20 mouse cellular contexts compared by ENCODE assay signal in the genomic region with DNA sequence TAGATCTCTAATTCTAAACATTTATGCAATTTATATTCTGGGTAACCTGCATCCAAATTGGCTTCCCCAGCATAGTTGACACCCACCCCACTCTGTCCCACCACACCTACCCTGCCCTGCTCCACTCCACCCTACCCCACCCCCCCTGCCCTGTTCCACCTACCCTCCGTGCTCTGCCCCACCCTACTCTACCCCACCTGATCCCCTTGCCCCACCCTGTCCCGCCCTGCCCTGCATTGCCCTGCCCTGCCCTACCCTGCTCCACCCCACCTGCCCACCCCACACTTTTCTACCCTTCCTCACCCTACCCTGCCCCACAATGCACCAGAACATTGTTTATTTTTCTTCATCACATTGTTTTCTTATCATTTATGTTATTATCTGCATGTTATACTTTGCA.
DNase-seq lines count a peak whose midpoint lies in the region; ATAC-seq lines count a peak whose summit lies in the region.
"Had no signal": no experiment of that assay in that cellular context is flagged by ENCODE, and none has a peak within 500 bp of the region (broad histone marks: within the 10 kb centered on the region; RNA-seq: fewer than 3 reads in every experiment).

No protein-coding gene starts in this region.

- 88% methylated on average over 2 of the region's 2 CpGs for WGBS in heart, embryonic 11.5 days (ENCODE audit: insufficient replicate concordance)
- 84% methylated on average over 2 of the region's 2 CpGs for WGBS in midbrain, embryonic 15.5 days
- 60% methylated on average over 2 of the region's 2 CpGs for WGBS in midbrain, embryonic 16.5 days
- WGBS in stomach, embryonic 15.5 days, result 67% methylated on average over 2 of the region's 2 CpGs

- H3K9me3 ChIP-seq in heart, embryonic 11.5 days (replicated peaks; ENCODE audit: control insufficient read depth, low read length), result no peaks in the 10 kb centered on the region
- H3K9me3 ChIP-seq in midbrain, embryonic 15.5 days, result no peaks in the 10 kb centered on the region
- no peaks in the 10 kb centered on the region for H3K9me3 ChIP-seq in midbrain, embryonic 16.5 days (replicated peaks; ENCODE audit: control insufficient read depth, low read length, poor library complexity, severe bottlenecking)
- H3K9me3 ChIP-seq in stomach, embryonic 15.5 days, result no peaks in the 10 kb centered on the region
- H3K9me3 ChIP-seq: heart, embryonic 10.5 days; heart, embryonic 15.5 days; hindbrain, embryonic 10.5 days had no signal

- intact Hi-C loops in heart, postnatal 36 days (cut with DNase I), result no loop called here

- no peak overlapping the region for H3K4me2 ChIP-seq in heart, embryonic 11.5 days
- H3K4me2 ChIP-seq in midbrain, embryonic 15.5 days, result no peak overlapping the region
- no peak overlapping the region for H3K4me2 ChIP-seq in midbrain, embryonic 16.5 days (ENCODE audit: low read length)
- no peak overlapping the region for H3K4me2 ChIP-seq in stomach, embryonic 15.5 days
- H3K4me2 ChIP-seq: heart, embryonic 15.5 days had no signal

- H3K36me3 ChIP-seq in heart, embryonic 11.5 days (ENCODE audit: control insufficient read depth, insufficient read depth, low read length), result no peaks in the 10 kb centered on the region
- no peaks in the 10 kb centered on the region for H3K36me3 ChIP-seq in midbrain, embryonic 15.5 days (replicated peaks)
- no peaks in the 10 kb centered on the region for H3K36me3 ChIP-seq in midbrain, embryonic 16.5 days (ENCODE audit: control insufficient read depth, insufficient read depth, low read length)
- no peaks in the 10 kb centered on the region for H3K36me3 ChIP-seq in stomach, embryonic 15.5 days
- H3K36me3 ChIP-seq: heart, embryonic 10.5 days; heart, embryonic 15.5 days; hindbrain, embryonic 10.5 days had no signal

- no peak overlapping the region for H3K27ac ChIP-seq in heart, embryonic 11.5 days (ENCODE audit: low read depth, low read length)
- H3K27ac ChIP-seq in midbrain, embryonic 15.5 days, result no peak overlapping the region
- H3K27ac ChIP-seq in midbrain, embryonic 16.5 days (ENCODE audit: low read length), result no peak overlapping the region
- no peak overlapping the region for H3K27ac ChIP-seq in stomach, embryonic 15.5 days
- H3K27ac ChIP-seq: heart, embryonic 10.5 days; heart, embryonic 15.5 days; hindbrain, embryonic 10.5 days had no signal

- no peak overlapping the region for H3K4me3 ChIP-seq in heart, embryonic 11.5 days (ENCODE audit: low read depth, low read length)
- H3K4me3 ChIP-seq in midbrain, embryonic 15.5 days, result no peak overlapping the region
- H3K4me3 ChIP-seq in midbrain, embryonic 16.5 days (ENCODE audit: low read depth, low read length), result no peak overlapping the region
- no peak overlapping the region for H3K4me3 ChIP-seq in stomach, embryonic 15.5 days (replicated peaks)
- H3K4me3 ChIP-seq: heart, embryonic 10.5 days; heart, embryonic 15.5 days; hindbrain, embryonic 10.5 days had no signal

- ATAC-seq in heart, embryonic 11.5 days (replicated peaks; ENCODE audit: insufficient number of reproducible peaks, low FRiP score, low TSS enrichment), result 0 out of 2 replicates have a peak, but pooled peaks have one; percentile 22
- peak; percentile 48; the same call in 1 of the 2 replicates for ATAC-seq in midbrain, embryonic 15.5 days (replicated peaks)
- ATAC-seq in midbrain, embryonic 16.5 days, result no peak
- peak; percentile 39; the same call in 1 of the 2 replicates for ATAC-seq in stomach, embryonic 15.5 days (ENCODE audit: insufficient read depth, low FRiP score, low read depth)
- ATAC-seq: forebrain, embryonic 14.5 days; hindbrain, embryonic 16.5 days; inflammation-experienced regulatory T-cells, adult 6 months had no signal

- H3K4me1 ChIP-seq in heart, embryonic 11.5 days (ENCODE audit: control insufficient read depth, insufficient read depth, low read length), result no peaks in the 10 kb centered on the region
- H3K4me1 ChIP-seq in midbrain, embryonic 15.5 days, result no peaks in the 10 kb centered on the region
- H3K4me1 ChIP-seq in midbrain, embryonic 16.5 days (ENCODE audit: control insufficient read depth, insufficient read depth, low read length), result no peaks in the 10 kb centered on the region
- no peaks in the 10 kb centered on the region for H3K4me1 ChIP-seq in stomach, embryonic 15.5 days
- H3K4me1 ChIP-seq: heart, embryonic 10.5 days; heart, embryonic 15.5 days; hindbrain, embryonic 10.5 days had no signal

- no peaks in the 10 kb centered on the region for H3K27me3 ChIP-seq in heart, embryonic 11.5 days (ENCODE audit: control insufficient read depth, insufficient read depth, low read length)
- no peaks in the 10 kb centered on the region for H3K27me3 ChIP-seq in midbrain, embryonic 15.5 days (replicated peaks)
- no peaks in the 10 kb centered on the region for H3K27me3 ChIP-seq in midbrain, embryonic 16.5 days (ENCODE audit: control insufficient read depth, insufficient read depth, low read depth, low read length)
- no peaks in the 10 kb centered on the region for H3K27me3 ChIP-seq in stomach, embryonic 15.5 days (replicated peaks)
- H3K27me3 ChIP-seq: heart, embryonic 15.5 days had no signal

- H3K9ac ChIP-seq in heart, embryonic 11.5 days (ENCODE audit: low read depth, low read length), result no peak overlapping the region
- H3K9ac ChIP-seq in midbrain, embryonic 15.5 days, result no peak overlapping the region
- H3K9ac ChIP-seq in midbrain, embryonic 16.5 days (ENCODE audit: low read depth, low read length), result no peak overlapping the region
- no peak overlapping the region for H3K9ac ChIP-seq in stomach, embryonic 15.5 days
- H3K9ac ChIP-seq: heart, embryonic 15.5 days had no signal

- DNase-seq in heart, postnatal 36 days, result no peak
- DNase-seq in gastrocnemius, postnatal 10 days, result no peak
- no peak for DNase-seq in layer of hippocampus, adult 9-10 months (ENCODE audit: low spot score)
- DNase-seq: adrenal gland, adult 2 months; adrenal gland, postnatal 25 days; cerebellum, adult 18-20 months; cerebellum, adult 9-11 months; cerebellum, postnatal 36 days; heart, adult 18-20 months; heart, postnatal 14 days had no signal
